Mouse (Mus musculus) Muller cell, postnatal 12 days (primary cell): ENCODE measurements around the gene Hsp90ab1.

Experiments used
- DNase-seq: peaks from one replicate; pipeline ENCODE4 v3.0.0-alpha.2; 2015; ENCODE audit errors: inconsistent ontology term

The Hsp90ab1 gene

GRCm38 (mm10) chr17:45596631-45597396 is 23.7 kb upstream of the Hsp90ab1 start:
- peak; percentile 85 for DNase-seq

GRCm38 (mm10) chr17:45595736-45596390 is 22.8 kb upstream of the Hsp90ab1 start:
- no peak for DNase-seq

- DNase-seq, result peak; percentile 79
These were observed 22.0 kb upstream of the Hsp90ab1 start for GRCm38 (mm10) chr17:45594881-45595735.

GRCm38 (mm10) chr17:45594195-45594594 is 21.1 kb upstream of the Hsp90ab1 start:
- DNase-seq, result no peak

- DNase-seq, result no peak
These were observed 20.4 kb upstream of the Hsp90ab1 start for GRCm38 (mm10) chr17:45593479-45593878.

GRCm38 (mm10) chr17:45592606-45593431 is 19.7 kb upstream of the Hsp90ab1 start:
- DNase-seq, result no peak

GRCm38 (mm10) chr17:45591701-45592605 is 18.9 kb upstream of the Hsp90ab1 start:
- no peak for DNase-seq

- no peak for DNase-seq
These were observed 17.3 kb upstream of the Hsp90ab1 start for GRCm38 (mm10) chr17:45590410-45590809.

GRCm38 (mm10) chr17:45589844-45590243 is 16.8 kb upstream of the Hsp90ab1 start:
- no peak for DNase-seq

- no peak for DNase-seq
These were observed 16.2 kb upstream of the Hsp90ab1 start for GRCm38 (mm10) chr17:45589236-45589635.

GRCm38 (mm10) chr17:45588370-45588769 is 15.3 kb upstream of the Hsp90ab1 start:
- DNase-seq, result no peak

- no peak for DNase-seq
These were observed 13.4 kb upstream of the Hsp90ab1 start for GRCm38 (mm10) chr17:45586449-45586837.

- DNase-seq, result no peak
These were observed 12.8 kb upstream of the Hsp90ab1 start for GRCm38 (mm10) chr17:45585725-45586448.

GRCm38 (mm10) chr17:45584939-45585678 is 12.0 kb upstream of the Hsp90ab1 start:
- peak; percentile 93 for DNase-seq

GRCm38 (mm10) chr17:45584096-45584896 is 11.2 kb upstream of the Hsp90ab1 start:
- DNase-seq, result peak; percentile 97

- no peak for DNase-seq
These were observed 9.8 kb upstream of the Hsp90ab1 start for GRCm38 (mm10) chr17:45582715-45583355.

GRCm38 (mm10) chr17:45582188-45582587 is 9.1 kb upstream of the Hsp90ab1 start:
- no peak for DNase-seq

- peak; percentile 57 for DNase-seq
These were observed 8.5 kb upstream of the Hsp90ab1 start for GRCm38 (mm10) chr17:45581567-45581983.
